Mouse (Mus musculus): ENCODE measurements around the gene Ptpa.
"Not testable (repeated sequence)": the region's sequence is repeated elsewhere in the genome, so short reads cannot be mapped to it uniquely, and the experiment has no call there.

Gene Ptpa

DNA sequence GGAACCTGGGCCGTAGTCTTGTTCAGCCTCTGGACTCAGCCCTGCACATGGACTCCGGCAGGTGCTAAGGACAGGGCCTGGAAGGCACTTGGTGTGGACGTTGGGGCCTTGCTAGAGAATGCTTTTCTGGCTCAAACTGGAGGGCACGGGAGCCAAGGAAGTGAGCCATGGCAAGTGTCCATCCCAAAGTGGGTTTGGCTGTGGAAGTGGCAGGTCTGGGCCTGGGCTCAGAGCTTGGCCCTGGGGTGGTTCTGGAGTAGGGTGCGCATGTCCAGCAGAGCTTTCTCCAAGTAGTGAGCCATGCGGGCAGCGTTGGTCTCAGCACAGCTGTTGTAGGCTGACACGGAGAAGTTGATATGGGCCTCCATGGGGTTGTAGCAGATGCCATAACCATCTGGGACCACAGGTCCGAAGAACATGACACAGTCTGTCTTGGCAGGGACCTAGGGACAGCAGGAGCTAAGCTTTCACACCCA lies 13.4 kb upstream of the Ptpa start:
- in situ Hi-C loops (cut with MboI, MseI) = no loop called here

- in situ Hi-C loops (cut with MboI, MseI) = no loop called here
These were observed 13.0 kb upstream of the Ptpa start for GRCm38 (mm10) chr2:30402843-30403242.

- in situ Hi-C loops (cut with MboI, MseI) = no loop called here
These were observed 12.0 kb upstream of the Ptpa start for GRCm38 (mm10) chr2:30403870-30404269.

DNA sequence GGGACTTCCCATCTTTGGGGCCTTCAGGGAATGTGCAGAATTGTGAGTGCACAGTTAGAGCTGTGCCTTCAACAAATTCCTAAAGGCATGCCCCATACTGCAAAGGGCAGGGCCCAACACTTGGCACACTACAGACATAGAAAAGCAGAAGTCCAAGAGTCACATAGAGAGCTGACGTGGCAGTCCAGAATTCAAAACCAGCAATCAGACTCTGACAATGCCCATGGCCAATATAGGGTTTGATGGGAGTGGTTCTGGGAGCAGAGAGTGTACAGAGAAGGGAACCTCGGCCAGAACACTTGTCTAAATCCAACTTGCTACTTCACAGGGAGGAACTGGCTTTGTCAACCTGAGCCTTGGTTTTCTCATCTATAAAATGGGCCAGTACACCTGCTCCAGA lies 8.6 kb upstream of the Ptpa start:
- in situ Hi-C loops (cut with MboI, MseI) = no loop called here

GRCm38 (mm10) chr2:30407778-30408177 lies 8.1 kb upstream of the Ptpa start:
- in situ Hi-C loops (cut with MboI, MseI) = no loop called here

- in situ Hi-C loops (cut with MboI, MseI) = no loop called here
These were observed 7.3 kb upstream of the Ptpa start for GRCm38 (mm10) chr2:30408452-30409100.

- in situ Hi-C loops (cut with MboI, MseI) = no loop called here
These were observed 6.2 kb upstream of the Ptpa start for GRCm38 (mm10) chr2:30409454-30410176.

DNA sequence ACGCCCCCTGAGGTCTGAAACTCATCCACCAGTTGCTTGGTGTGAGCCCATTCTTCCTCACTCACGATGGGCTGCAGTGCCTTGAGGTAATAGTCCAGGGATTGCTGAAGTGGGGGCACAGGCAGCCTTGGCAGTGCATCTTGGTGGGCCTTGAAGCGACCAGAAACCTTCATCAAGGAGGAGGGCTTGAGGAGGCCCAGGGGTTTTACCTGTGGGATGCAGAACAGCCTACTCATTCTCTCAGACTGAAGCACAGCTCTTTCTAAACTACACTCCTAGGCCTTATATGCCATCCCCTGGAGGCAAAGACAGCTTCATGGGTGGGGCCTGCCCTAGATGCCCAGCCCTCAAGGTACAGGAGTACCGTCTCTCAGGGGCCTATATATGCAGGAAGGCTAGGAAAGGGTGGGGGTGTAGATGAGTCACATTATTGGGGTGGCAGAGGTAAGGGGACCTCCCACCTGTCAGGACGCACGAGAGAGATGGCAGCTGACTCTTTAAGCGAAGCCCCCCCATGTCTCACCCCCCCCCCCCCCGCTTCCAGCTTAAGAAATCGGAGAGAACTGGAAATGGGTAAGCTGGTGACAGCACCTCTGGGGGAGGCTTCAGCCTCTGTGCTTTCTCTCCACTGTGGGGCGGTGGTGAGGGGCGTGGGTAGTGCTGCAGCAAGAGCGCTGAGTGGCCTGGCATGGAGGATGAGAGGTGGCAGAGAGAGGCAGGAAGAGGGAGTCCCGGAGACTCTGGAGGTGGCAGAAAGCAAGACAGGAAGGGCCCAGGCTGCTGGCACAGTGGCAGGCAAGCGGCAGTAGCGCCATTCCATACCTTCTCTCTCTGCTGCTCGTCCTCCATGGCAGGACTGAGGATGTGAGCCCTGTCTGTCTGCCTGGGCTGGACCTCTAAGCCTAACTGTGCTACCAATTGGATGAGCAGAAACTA lies 2.5 kb upstream of the Ptpa start:
- in situ Hi-C loops (cut with MboI, MseI) = no loop called here

DNA sequence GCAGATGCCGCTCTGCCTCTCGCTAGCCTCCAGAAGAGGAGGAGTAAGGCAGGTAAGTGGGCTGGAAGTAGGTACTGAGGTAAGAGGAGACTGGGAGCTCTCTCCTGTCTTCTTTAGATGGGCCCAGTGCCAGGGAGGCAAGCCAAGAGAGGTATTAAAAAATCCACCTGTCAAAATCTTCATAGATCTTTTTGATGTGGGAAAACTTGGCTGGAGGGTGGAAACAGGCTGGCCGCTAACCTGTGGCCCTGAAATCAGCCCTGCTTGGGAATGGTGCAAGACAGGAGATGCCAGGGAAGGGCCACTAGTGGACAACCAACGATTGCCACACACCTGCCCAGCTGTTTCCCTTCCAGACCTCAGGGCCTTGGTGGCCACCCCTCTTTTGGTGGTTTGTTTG lies 1.7 kb upstream of the Ptpa start:
- in situ Hi-C loops (cut with MboI, MseI) = no loop called here

GRCm38 (mm10) chr2:30414681-30415080 lies 1.2 kb upstream of the Ptpa start:
- in situ Hi-C loops (cut with MboI, MseI) = no loop called here

- in situ Hi-C loops (cut with MboI, MseI) = no loop called here
These were observed 493 bp upstream of the Ptpa start, which contains the start of gene Crat for GRCm38 (mm10) chr2:30415157-30415935. TSS of gene Crat (minus strand) at chr2:30415813.

DNA sequence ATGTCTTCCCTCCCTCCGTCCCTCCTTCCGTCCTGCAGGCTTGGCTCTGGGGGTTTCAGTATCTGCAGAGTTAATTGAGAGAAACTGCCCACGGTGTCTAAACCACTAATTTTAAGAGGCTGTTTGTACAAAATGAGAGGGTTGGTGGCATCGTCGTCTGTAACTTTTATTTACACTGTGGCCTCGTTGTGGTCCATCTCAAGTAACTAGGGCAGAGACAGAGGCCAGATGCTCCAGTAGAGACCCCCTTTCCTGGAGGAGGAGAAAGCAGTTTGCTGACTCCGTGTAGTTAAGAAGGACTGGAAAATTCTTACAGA lies 768 bp downstream of the Ptpa start:
- in situ Hi-C loops (cut with MboI, MseI) = no loop called here

DNA sequence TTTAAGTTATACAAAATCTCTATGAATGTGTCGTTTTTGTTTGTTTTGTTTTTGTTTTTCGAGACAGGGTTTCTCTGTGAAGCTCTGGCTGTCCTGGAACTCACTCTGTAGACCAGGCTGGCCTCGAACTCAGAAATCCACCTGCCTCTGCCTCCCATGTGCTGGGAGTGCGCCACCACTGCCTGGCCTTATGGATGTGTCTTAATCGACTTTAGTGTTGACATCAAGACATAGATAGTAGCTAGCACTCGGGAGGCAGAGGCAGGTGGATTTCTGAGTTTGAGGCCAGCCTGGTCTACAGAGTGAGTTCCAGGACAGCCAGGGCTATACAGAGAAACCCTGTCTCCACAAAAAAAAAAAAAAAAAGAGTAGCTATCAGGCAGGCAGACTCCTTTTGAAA lies 1.3 kb downstream of the Ptpa start:
- in situ Hi-C loops (cut with MboI, MseI) = not testable (repeated sequence)

DNA sequence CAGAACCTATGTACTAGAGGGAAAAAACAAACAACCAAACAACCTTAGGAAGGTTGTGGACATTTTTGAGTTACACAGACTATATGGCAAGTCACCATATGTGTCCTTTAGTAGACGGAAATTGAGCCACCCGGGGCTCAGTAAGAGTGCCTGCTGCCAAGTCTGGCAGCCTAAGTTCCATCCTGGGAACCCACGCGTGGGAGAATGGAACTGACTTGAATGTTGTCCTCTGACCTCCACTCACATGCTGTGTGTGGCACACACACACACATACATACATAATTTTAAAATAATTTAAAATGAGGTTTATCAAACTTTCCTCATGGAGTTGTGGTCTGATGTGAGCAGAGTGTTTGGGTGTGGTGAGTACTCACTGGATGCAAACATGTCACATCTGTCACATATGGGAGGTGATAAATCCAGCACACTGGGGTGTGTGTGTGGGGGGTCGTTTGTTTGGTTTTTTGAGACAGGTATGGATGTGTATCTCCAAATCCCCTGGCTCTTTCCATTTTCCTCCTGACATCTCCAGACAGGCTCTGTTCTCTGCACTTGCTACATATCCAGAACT lies 1.8 kb downstream of the Ptpa start:
- in situ Hi-C loops (cut with MboI, MseI) = no loop called here

- in situ Hi-C loops (cut with MboI, MseI) = no loop called here
These were observed 2.4 kb downstream of the Ptpa start for GRCm38 (mm10) chr2:30418259-30418658.

DNA sequence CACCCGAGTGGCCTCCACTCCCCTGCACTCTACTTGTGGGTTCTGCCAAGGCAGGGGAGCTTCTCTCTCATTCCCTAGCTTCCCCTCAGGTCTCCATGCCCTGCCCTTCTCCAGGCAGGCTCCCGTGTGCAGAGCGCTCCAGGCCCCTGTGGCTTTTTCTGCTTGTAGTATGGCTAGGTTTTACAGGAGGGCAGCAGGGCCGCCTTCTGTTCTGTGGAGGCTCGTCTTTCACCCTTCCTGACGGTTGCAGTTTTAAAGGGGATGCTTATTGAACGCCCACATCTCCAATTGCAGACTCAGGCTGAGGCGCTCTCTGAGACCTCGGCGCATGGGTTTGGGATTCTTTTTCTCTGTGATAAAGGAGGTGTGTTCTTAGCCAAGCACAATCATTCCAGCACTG lies 3.3 kb downstream of the Ptpa start:
- in situ Hi-C loops (cut with MboI, MseI) = no loop called here

GRCm38 (mm10) chr2:30421432-30421831 lies 5.6 kb downstream of the Ptpa start:
- in situ Hi-C loops (cut with MboI, MseI) = no loop called here

DNA sequence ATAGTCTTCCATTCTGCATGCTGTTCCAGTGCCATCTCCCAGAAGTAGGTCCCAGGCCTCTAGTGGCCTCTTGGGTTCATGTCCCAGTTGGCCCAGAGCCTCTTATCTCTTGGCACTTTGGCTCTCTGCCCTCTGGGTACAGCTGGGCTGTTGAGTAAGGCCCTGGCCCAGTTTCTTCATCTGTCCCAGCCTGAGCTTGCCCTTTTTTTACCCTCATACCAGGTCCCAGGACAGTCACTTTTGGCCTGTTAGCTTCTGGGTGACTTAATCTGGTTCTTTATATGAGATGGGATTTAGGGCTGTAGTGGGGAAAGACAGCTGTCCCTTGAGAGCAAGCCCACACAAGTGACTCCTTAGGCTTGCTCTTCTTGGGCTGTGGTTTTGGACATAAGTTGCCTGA lies 13.3 kb downstream of the Ptpa start:
- in situ Hi-C loops (cut with MboI, MseI) = no loop called here

DNA sequence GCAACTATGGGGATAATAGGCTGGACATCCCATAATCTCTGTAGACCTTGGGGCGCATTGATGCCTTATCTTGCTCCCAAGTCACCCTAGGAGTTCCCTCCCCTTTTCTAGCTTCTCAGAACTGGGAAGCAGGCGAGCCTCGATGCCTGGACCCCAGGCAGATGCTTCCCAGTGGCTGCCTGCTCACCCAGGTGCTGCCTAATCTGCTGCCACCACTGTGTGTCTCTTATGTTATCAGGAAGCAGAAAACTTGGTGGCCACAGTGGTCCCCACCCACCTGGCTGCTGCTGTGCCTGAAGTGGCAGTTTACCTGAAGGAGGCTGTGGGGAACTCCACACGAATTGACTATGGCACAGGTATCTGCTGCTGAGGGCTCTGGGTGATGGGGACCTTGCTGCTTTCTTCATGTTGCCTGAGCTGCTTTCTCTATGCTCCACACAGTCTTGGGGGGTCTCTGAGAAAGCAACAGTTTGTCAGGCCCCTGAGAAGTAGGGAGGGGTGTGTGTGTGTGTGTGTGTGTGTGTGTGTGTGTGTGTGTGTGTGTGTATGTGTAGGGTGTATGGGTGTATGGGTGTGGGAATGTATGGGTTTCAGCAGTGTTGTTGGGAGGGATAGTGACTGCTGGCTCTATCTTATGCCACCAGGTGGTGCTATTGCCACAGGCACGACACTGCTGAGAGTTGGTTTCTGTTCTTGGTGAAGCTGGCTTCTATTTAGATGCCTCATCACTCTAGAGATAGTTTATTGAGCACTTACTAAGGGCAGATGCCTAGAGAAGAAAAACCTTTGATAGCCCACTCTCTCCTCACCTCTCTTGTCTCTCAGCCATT lies 19.7 kb downstream of the Ptpa start:
- in situ Hi-C loops (cut with MboI, MseI) = loop anchor here in 1 of 2 experiments (5.0 kb wide), 1 partner anchor 357 kb away; no protein-coding TSS in a partner anchor

- in situ Hi-C loops (cut with MboI, MseI) = loop anchor here in 1 of 2 experiments (5.0 kb wide), 1 partner anchor 356 kb away; no protein-coding TSS in a partner anchor
These were observed 20.3 kb downstream of the Ptpa start for GRCm38 (mm10) chr2:30436156-30436545.
